Mouse (Mus musculus) forebrain, embryonic 13.5 days (tissue): ENCODE results near the gene Gdf15. TPM values are rescaled to one million over a fixed set of nuclear protein-coding genes. Genes with fewer than 3 reads are reported as not detected.

Source experiments
- ATAC-seq: fragments of 200-750 bp; cut with Nextera tagmentation; 2 replicates; pipeline ENCODE4 v1.8.0; 2017
- H3K27ac ChIP-seq: fragments of 300-500 bp; sonication (generic); 2 replicates; pipeline ENCODE4 v1.5.1; 2015; ENCODE audit warnings: inconsistent platforms, mild to moderate bottlenecking, moderate library complexity
- H3K27me3 ChIP-seq: fragments of 300-500 bp; sonication (generic); 2 replicates; pipeline ENCODE4 v1.6.1; 2015; ENCODE audit warnings: mild to moderate bottlenecking, inconsistent platforms
- H3K36me3 ChIP-seq: fragments of 300-500 bp; sonication (generic); 2 replicates; pipeline ENCODE4 v1.6.1; 2015; ENCODE audit warnings: mild to moderate bottlenecking, inconsistent platforms; ENCODE audit not compliant: poor library complexity, severe bottlenecking
- H3K4me1 ChIP-seq: fragments of 300-500 bp; sonication (generic); 2 replicates; pipeline ENCODE4 v1.6.1; 2015; ENCODE audit warnings: inconsistent platforms
- H3K4me2 ChIP-seq: fragments of 300-500 bp; sonication (generic); 2 replicates; pipeline ENCODE4 v1.6.1; 2015; ENCODE audit warnings: inconsistent platforms, mild to moderate bottlenecking, moderate library complexity
- H3K4me3 ChIP-seq: fragments of 300-500 bp; sonication (generic); 2 replicates; pipeline ENCODE4 v1.5.1; 2015; ENCODE audit warnings: mild to moderate bottlenecking, inconsistent platforms
- H3K9ac ChIP-seq: fragments of 300-500 bp; sonication (generic); 2 replicates; pipeline ENCODE4 v1.6.1; 2015; ENCODE audit warnings: mild to moderate bottlenecking, inconsistent platforms
- H3K9me3 ChIP-seq: fragments of 300-500 bp; sonication (generic); replicated peaks from 2 replicates; pipeline ENCODE4 v1.6.1; 2016; ENCODE audit warnings: inconsistent platforms
- WGBS: fragments of 180-500 bp; shearing (Covaris S2); methylation state at CpG from one replicate; pipeline ENCODE4 v1.1.7; 2015; 5-methylcytosine and 5-hydroxymethylcytosine counted together
- polyA plus RNA-seq: library from polyadenylated mRNA; unstranded; fragments of >200 nt; fragmentation: Nextera tagmentation; extraction: Ambion mirVana; gene quantifications from 2 replicates; pipeline ENCODE4 v1.2.1, GENCODE M21; 2015

The Gdf15 gene
- 0.15 TPM in 1 of 2 replicates, not detected in the other for polyA plus RNA-seq

- Histone ChIP-seq H3K36me3 (no peaks in the 10 kb centered on the region), H3K27me3 (peaks cover 20% of the 10 kb centered on the region), H3K9me3 (no peaks in the 10 kb centered on the region), H3K4me3 (no peak within 1 kb of the TSS), H3K4me2 (0 out of 2 replicates have a peak within 1 kb of the TSS, but pooled peaks have one; percentile 22), H3K4me1 (peaks cover 29% of the 10 kb centered on the region), H3K27ac (no peak within 1 kb of the TSS), H3K9ac (peak within 1 kb of the TSS; percentile 40; the same call in 1 of the 2 replicates)
- no peak for ATAC-seq
- WGBS = 84% methylated on average over 6 of the region's 6 CpGs
These were observed at the start of gene Gdf15 for GRCm38 (mm10) chr8:70632346-70632892. Gene Gdf15, minus strand, starts transcription at chr8:70632456.

- 74% methylated on average over 3 of the region's 3 CpGs for WGBS
- H3K4me3 ChIP-seq = no peak overlapping the region
- no peaks in the 10 kb centered on the region for H3K27me3 ChIP-seq
- no peak overlapping the region for H3K4me2 ChIP-seq
- no peaks in the 10 kb centered on the region for H3K9me3 ChIP-seq
- peaks cover 32% of the 10 kb centered on the region for H3K36me3 ChIP-seq
- ATAC-seq = no peak
- 0 out of 2 replicates have a peak, but pooled peaks cover 4% of the 10 kb centered on the region for H3K4me1 ChIP-seq
- no peak overlapping the region for H3K9ac ChIP-seq
- H3K27ac ChIP-seq = no peak overlapping the region
These were observed 49.2 kb upstream of the Gdf15 start for GRCm38 (mm10) chr8:70681410-70681809.

GRCm38 (mm10) chr8:70680039-70680438 lies 47.8 kb upstream of the Gdf15 start:
- no peak overlapping the region for H3K4me2 ChIP-seq
- no peaks in the 10 kb centered on the region for H3K9me3 ChIP-seq
- H3K9ac ChIP-seq = peak overlapping the region; percentile 34; the same call in 1 of the 2 replicates
- no peak for ATAC-seq
- no peaks in the 10 kb centered on the region for H3K27me3 ChIP-seq
- H3K27ac ChIP-seq = no peak overlapping the region; the same call in 1 of the 2 replicates
- H3K4me3 ChIP-seq = no peak overlapping the region
- WGBS = 87% methylated on average over 3 of the region's 3 CpGs
- H3K4me1 ChIP-seq = peaks cover 4% of the 10 kb centered on the region; the same call in 1 of the 2 replicates
- H3K36me3 ChIP-seq = peaks cover 37% of the 10 kb centered on the region

GRCm38 (mm10) chr8:70679404-70679803 lies 47.1 kb upstream of the Gdf15 start:
- Histone ChIP-seq H3K36me3 (peaks cover 37% of the 10 kb centered on the region), H3K27ac (no peak overlapping the region), H3K9ac (no peak overlapping the region), H3K4me2 (no peak overlapping the region), H3K4me1 (peaks cover 11% of the 10 kb centered on the region), H3K4me3 (no peak overlapping the region), H3K27me3 (no peaks in the 10 kb centered on the region), H3K9me3 (no peaks in the 10 kb centered on the region)
- 93% methylated on average over 4 of the region's 4 CpGs for WGBS
- ATAC-seq = no peak

GRCm38 (mm10) chr8:70678679-70679078 lies 46.4 kb upstream of the Gdf15 start:
- Histone ChIP-seq H3K9ac (no peak overlapping the region), H3K4me3 (no peak overlapping the region), H3K4me2 (no peak overlapping the region), H3K36me3 (peaks cover 37% of the 10 kb centered on the region), H3K27ac (no peak overlapping the region), H3K9me3 (no peaks in the 10 kb centered on the region), H3K27me3 (no peaks in the 10 kb centered on the region), H3K4me1 (peaks cover 18% of the 10 kb centered on the region)
- ATAC-seq = no peak

GRCm38 (mm10) chr8:70677451-70678080 lies 45.3 kb upstream of the Gdf15 start:
- Histone ChIP-seq H3K9me3 (no peaks in the 10 kb centered on the region), H3K9ac (no peak overlapping the region), H3K27ac (no peak overlapping the region), H3K4me2 (no peak overlapping the region), H3K4me3 (no peak overlapping the region), H3K27me3 (no peaks in the 10 kb centered on the region), H3K4me1 (peaks cover 20% of the 10 kb centered on the region), H3K36me3 (peaks cover 37% of the 10 kb centered on the region)
- 94% methylated on average over 15 of the region's 15 CpGs for WGBS
- ATAC-seq = no peak

GRCm38 (mm10) chr8:70675336-70675735 lies 43.1 kb upstream of the Gdf15 start:
- Histone ChIP-seq H3K4me1 (peaks cover 20% of the 10 kb centered on the region), H3K4me3 (no peak overlapping the region), H3K27ac (no peak overlapping the region), H3K9ac (no peak overlapping the region), H3K4me2 (no peak overlapping the region), H3K36me3 (peaks cover 36% of the 10 kb centered on the region), H3K9me3 (no peaks in the 10 kb centered on the region), H3K27me3 (no peaks in the 10 kb centered on the region)
- ATAC-seq = no peak
- WGBS = 100% methylated on average over 1 of the region's 1 CpGs

- peaks cover 30% of the 10 kb centered on the region for H3K36me3 ChIP-seq
- 85% methylated on average over 4 of the region's 4 CpGs for WGBS
- ATAC-seq = no peak
- H3K4me3 ChIP-seq = no peak overlapping the region
- H3K4me1 ChIP-seq = peaks cover 20% of the 10 kb centered on the region
- no peaks in the 10 kb centered on the region for H3K27me3 ChIP-seq
- H3K4me2 ChIP-seq = peak overlapping the region; percentile 81
- no peaks in the 10 kb centered on the region for H3K9me3 ChIP-seq
- H3K9ac ChIP-seq = peak overlapping the region; percentile 78
- no peak overlapping the region for H3K27ac ChIP-seq
These were observed 42.5 kb upstream of the Gdf15 start for GRCm38 (mm10) chr8:70674716-70675115.

GRCm38 (mm10) chr8:70674109-70674508 lies 41.9 kb upstream of the Gdf15 start:
- WGBS = 88% methylated on average over 3 of the region's 3 CpGs
- Histone ChIP-seq H3K4me1 (peaks cover 20% of the 10 kb centered on the region), H3K9ac (peak overlapping the region; percentile 78), H3K4me3 (peak overlapping the region; percentile 68), H3K4me2 (peak overlapping the region; percentile 81), H3K27me3 (no peaks in the 10 kb centered on the region), H3K27ac (peak overlapping the region; percentile 95), H3K9me3 (no peaks in the 10 kb centered on the region), H3K36me3 (peaks cover 24% of the 10 kb centered on the region)
- ATAC-seq = peak; percentile 0; the same call in 1 of the 2 replicates

- ATAC-seq = peak; percentile 98
- Histone ChIP-seq H3K9me3 (no peaks in the 10 kb centered on the region), H3K9ac (peak within 1 kb of the TSS; percentile 78), H3K27ac (peak within 1 kb of the TSS; percentile 95), H3K4me3 (peak within 1 kb of the TSS; percentile 68), H3K36me3 (peaks cover 16% of the 10 kb centered on the region), H3K4me2 (peak within 1 kb of the TSS; percentile 81), H3K4me1 (peaks cover 20% of the 10 kb centered on the region), H3K27me3 (no peaks in the 10 kb centered on the region)
- under 1% methylated on average over 60 of the region's 60 CpGs for WGBS
These were observed 41.0 kb upstream of the Gdf15 start, which contains the start of gene Lsm4 for GRCm38 (mm10) chr8:70673079-70673856. Gene Lsm4, plus strand, starts transcription at chr8:70673248.

- H3K9ac ChIP-seq = peak overlapping the region; percentile 63
- no peak; the same call in 1 of the 2 replicates for ATAC-seq
- H3K9me3 ChIP-seq = no peaks in the 10 kb centered on the region
- 37% methylated on average over 19 of the region's 19 CpGs for WGBS
- peak overlapping the region; percentile 57 for H3K4me2 ChIP-seq
- H3K27me3 ChIP-seq = no peaks in the 10 kb centered on the region
- H3K27ac ChIP-seq = peak overlapping the region; percentile 95
- peaks cover 8% of the 10 kb centered on the region; the same call in 1 of the 2 replicates for H3K36me3 ChIP-seq
- H3K4me1 ChIP-seq = peaks cover 20% of the 10 kb centered on the region
- H3K4me3 ChIP-seq = peak overlapping the region; percentile 68
These were observed 40.2 kb upstream of the Gdf15 start for GRCm38 (mm10) chr8:70672325-70673078.
